Mouse (Mus musculus): ENCODE data around the gene Chil4. TPM values are rescaled to one million over a fixed set of nuclear protein-coding genes. Genes with fewer than 3 reads are reported as not detected.

Chil4 gene
- polyA plus RNA-seq, 1 experiment, result not detected

DNA sequence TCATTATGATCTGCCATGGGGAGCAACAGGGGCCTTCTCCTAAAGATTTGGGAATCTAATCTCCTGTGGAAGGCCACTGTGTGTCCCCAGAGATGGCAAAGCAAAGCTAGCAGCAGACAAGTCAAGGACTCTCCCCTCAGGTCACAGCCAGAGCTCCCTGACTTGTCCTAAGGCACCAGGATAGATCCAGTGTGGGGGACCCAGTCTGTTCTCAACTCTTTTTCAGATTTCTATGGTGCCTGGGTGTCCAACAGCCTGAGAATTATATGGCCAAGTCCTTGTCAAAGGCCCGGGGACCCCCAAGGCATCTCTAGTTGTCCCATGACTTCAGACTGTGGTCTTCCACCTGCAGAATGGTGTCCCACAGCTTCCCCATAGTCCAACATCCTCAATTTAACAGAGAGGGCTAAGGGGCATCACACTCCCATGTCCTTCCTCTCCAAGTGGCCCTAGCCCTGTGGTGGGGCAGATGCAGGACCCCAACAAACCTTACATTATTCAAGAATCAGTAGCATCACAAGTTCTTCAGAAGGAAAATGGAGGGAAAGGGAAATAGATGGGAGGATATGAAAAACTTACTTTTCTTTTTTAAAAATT is 48.1 kb downstream of the Chil4 start:
- H3K27me3 ChIP-seq (ENCODE audit: control insufficient read depth, insufficient read depth, low read length), result no peaks in the 10 kb centered on the region
- WGBS, result 94% methylated on average over 1 of the region's 1 CpGs
- H3K27ac ChIP-seq (ENCODE audit: insufficient read depth, low read length), result no peak overlapping the region
- DNase-seq, result no peak
- TF ChIP-seq CTCF (IDR thresholded peaks at IDR 0.05; ENCODE audit: borderline replicate concordance, insufficient read depth, low read depth, low read length) (no peak), POLR2A (IDR thresholded peaks at IDR 0.05; ENCODE audit: borderline replicate concordance, insufficient read depth, low read length) (no peak)
- no peaks in the 10 kb centered on the region for H3K4me1 ChIP-seq (ENCODE audit: control insufficient read depth, insufficient read depth, low read length)
- no peak overlapping the region for H3K4me3 ChIP-seq (replicated peaks; ENCODE audit: insufficient read depth, low read depth, low read length)

DNA sequence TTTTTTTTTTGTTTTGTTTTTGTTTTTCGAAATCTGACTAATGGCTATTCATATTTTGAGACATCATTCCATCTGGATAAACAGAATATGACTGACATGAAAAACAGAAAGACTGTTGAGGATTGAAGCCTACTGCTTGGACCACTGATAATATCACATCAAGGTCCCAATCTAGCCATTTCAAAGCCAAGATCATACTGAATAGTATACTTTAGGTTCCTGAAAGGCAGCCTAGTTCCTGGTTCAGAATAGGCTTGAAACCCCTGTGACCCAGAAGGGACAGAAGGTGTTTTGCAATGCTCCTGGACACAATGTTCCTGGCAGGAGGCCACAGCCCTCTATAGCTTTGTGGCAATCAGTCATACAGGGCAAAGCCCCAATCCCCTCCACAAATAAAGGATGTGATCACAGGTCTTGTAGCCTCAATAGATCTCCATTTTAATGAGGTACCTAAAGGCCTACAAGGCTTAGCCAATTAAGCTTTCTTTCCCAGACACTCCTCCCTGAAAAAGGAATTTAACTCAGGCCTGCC is 48.7 kb downstream of the Chil4 start:
- WGBS, result 47% methylated on average over 1 of the region's 1 CpGs
- no peak for DNase-seq

DNA sequence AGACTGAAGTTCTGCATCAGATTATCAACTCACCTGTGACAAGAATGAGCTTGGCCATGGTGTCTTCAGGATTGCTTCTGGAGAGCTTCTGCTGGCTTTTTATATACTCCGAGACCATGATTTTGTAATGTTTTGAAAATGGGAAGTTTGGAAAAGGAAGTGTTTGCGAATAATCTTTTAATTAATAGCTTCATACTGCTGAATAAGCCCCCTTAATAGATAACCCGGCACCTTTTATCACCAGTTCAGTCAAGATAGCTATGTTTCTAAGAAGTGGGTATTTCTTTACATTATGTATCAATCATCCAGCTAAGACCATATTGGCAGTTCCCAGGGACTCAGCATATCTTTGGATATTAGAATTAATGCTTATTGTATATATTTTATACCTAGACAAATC is 51.8 kb downstream of the Chil4 start, which contains the start of gene Chil3:
Chil3 (minus strand) TSS at position 101 of the 400 bp plus-strand sequence.
- Histone ChIP-seq H3K27me3 (ENCODE audit: control insufficient read depth, insufficient read depth, low read length) (no peaks in the 10 kb centered on the region), H3K27ac (ENCODE audit: insufficient read depth, low read length) (no peak within 1 kb of the TSS), H3K4me3 (replicated peaks; ENCODE audit: insufficient read depth, low read depth, low read length) (no peak within 1 kb of the TSS), H3K4me1 (ENCODE audit: control insufficient read depth, insufficient read depth, low read length) (no peaks in the 10 kb centered on the region)
- WGBS, result 84% methylated on average over 3 of the region's 3 CpGs
- TF ChIP-seq CTCF (IDR thresholded peaks at IDR 0.05; ENCODE audit: borderline replicate concordance, insufficient read depth, low read depth, low read length) (no peak), POLR2A (IDR thresholded peaks at IDR 0.05; ENCODE audit: borderline replicate concordance, insufficient read depth, low read length) (no peak)
- DNase-seq, result no peak

More for the DNA sequence above, 48.7 kb downstream of the Chil4 start:
- H3K4me1 ChIP-seq (ENCODE audit: control insufficient read depth, insufficient read depth, low read length), result no peaks in the 10 kb centered on the region
- no peak overlapping the region for H3K4me3 ChIP-seq (replicated peaks; ENCODE audit: insufficient read depth, low read depth, low read length)
- no peak for TF ChIP-seq POLR2A (IDR thresholded peaks at IDR 0.05; ENCODE audit: borderline replicate concordance, insufficient read depth, low read length)
- no peak for TF ChIP-seq CTCF (IDR thresholded peaks at IDR 0.05; ENCODE audit: borderline replicate concordance, insufficient read depth, low read depth, low read length)
- no peaks in the 10 kb centered on the region for H3K27me3 ChIP-seq (ENCODE audit: control insufficient read depth, insufficient read depth, low read length)
- H3K27ac ChIP-seq (ENCODE audit: insufficient read depth, low read length), result no peak overlapping the region

DNA sequence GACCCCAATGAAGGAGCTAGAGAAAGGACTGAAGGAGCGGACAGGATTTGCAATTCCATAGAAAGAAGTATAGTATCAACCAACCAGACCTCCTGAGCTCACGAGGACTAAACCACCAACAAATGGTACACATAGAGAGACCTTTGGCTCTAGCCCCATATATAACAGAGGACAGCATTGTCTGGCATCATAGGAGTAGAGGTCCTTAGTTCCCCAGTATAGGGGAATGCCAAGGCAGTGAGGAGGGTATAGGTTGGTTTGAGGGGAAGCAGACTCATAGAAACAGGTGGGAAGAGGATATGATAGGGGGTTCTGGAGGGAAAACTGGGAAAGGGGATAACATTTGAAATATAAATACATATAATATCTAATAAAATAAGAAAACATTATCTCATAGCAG is 64.9 kb downstream of the Chil4 start:
- no peak overlapping the region for H3K27ac ChIP-seq (ENCODE audit: insufficient read depth, low read length)
- no peaks in the 10 kb centered on the region for H3K4me1 ChIP-seq (ENCODE audit: control insufficient read depth, insufficient read depth, low read length)
- no peak for TF ChIP-seq POLR2A (IDR thresholded peaks at IDR 0.05; ENCODE audit: borderline replicate concordance, insufficient read depth, low read length)
- DNase-seq, result no peak
- no peak overlapping the region for H3K4me3 ChIP-seq (replicated peaks; ENCODE audit: insufficient read depth, low read depth, low read length)
- 89% methylated on average over 2 of the region's 2 CpGs for WGBS
- no peaks in the 10 kb centered on the region for H3K27me3 ChIP-seq (ENCODE audit: control insufficient read depth, insufficient read depth, low read length)

Other genes with a start within 250 kb of the Chil4 start
- 15.8 and 17.3 TPM in 2 replicates for gene Ovgp1, start 245.8 kb downstream of the Chil4 start, polyA plus RNA-seq (2012; rRNA removed)
- 1.2 and 1.8 TPM in 2 replicates for gene Pifo, start 204.9 kb downstream of the Chil4 start, polyA plus RNA-seq (2012; rRNA removed)
- 7.2 and 10.0 TPM in 2 replicates for gene Chil5, start 186.7 kb downstream of the Chil4 start, polyA plus RNA-seq (2012; rRNA removed)
- 0.65 and 1.0 TPM in 2 replicates for gene Chia1, start 106.3 kb downstream of the Chil4 start, polyA plus RNA-seq (2012; rRNA removed)
- 0.11 and 0.39 TPM in 2 replicates for gene Chil3, start 51.9 kb downstream of the Chil4 start, polyA plus RNA-seq (2012; rRNA removed)
- 0.06 TPM in 1 of 2 replicates, not detected in the other for gene Chil6, start 186.7 kb upstream of the Chil4 start, polyA plus RNA-seq (2012; rRNA removed)

Measured in cerebellum, adult 2 months (tissue).